Mouse (Mus musculus): ENCODE measurements around the gene Cd300lf. TPM values are rescaled to one million over a fixed set of nuclear protein-coding genes. Genes with fewer than 3 reads are reported as not detected.

Cd300lf gene
- polyA plus RNA-seq (2015; fragmentation: Nextera tagmentation; extraction: Ambion mirVana): 2.0 and 3.4 TPM in 2 replicates

- no peaks in the 10 kb centered on the region for H3K9me3 ChIP-seq (replicated peaks; ENCODE audit: control insufficient read depth, low read length)
- ATAC-seq (ENCODE audit: insufficient read depth, low FRiP score): no peak
- no peak within 1 kb of the TSS for H3K9ac ChIP-seq (ENCODE audit: low read length)
- H3K4me2 ChIP-seq (ENCODE audit: low read depth, low read length): no peak within 1 kb of the TSS
- H3K27ac ChIP-seq (ENCODE audit: low read length): no peak within 1 kb of the TSS
- no peaks in the 10 kb centered on the region for H3K27me3 ChIP-seq (ENCODE audit: control insufficient read depth, insufficient read depth, low read length)
- no peaks in the 10 kb centered on the region for H3K4me1 ChIP-seq (ENCODE audit: control insufficient read depth, insufficient read depth, low read length)
- WGBS: 67% methylated on average over 8 of the region's 8 CpGs
- H3K36me3 ChIP-seq (ENCODE audit: control insufficient read depth, insufficient read depth, low read length): no peaks in the 10 kb centered on the region
- 0 out of 2 replicates have a peak within 1 kb of the TSS, but pooled peaks have one; percentile 7 for H3K4me3 ChIP-seq (replicated peaks; ENCODE audit: low read length)
These were observed at the start of gene Cd300lf for GRCm38 (mm10) chr11:115133800-115134199. Gene Cd300lf, minus strand, starts transcription at chr11:115133992.

- no peaks in the 10 kb centered on the region for H3K36me3 ChIP-seq (ENCODE audit: control insufficient read depth, insufficient read depth, low read length)
- H3K27ac ChIP-seq (ENCODE audit: low read length): no peak overlapping the region
- H3K4me2 ChIP-seq (ENCODE audit: low read depth, low read length): no peak overlapping the region
- 0 out of 2 replicates have a peak overlapping the region, but pooled peaks have one; percentile 2 for H3K9ac ChIP-seq (ENCODE audit: low read length)
- no peak overlapping the region for H3K4me3 ChIP-seq (replicated peaks; ENCODE audit: low read length)
- H3K9me3 ChIP-seq (replicated peaks; ENCODE audit: control insufficient read depth, low read length): no peaks in the 10 kb centered on the region
- H3K27me3 ChIP-seq (ENCODE audit: control insufficient read depth, insufficient read depth, low read length): no peaks in the 10 kb centered on the region
- peaks cover 24% of the 10 kb centered on the region for H3K4me1 ChIP-seq (ENCODE audit: control insufficient read depth, insufficient read depth, low read length)
- no peak for ATAC-seq (ENCODE audit: insufficient read depth, low FRiP score)
- 21% methylated on average over 12 of the region's 12 CpGs for WGBS
These were observed 48.3 kb upstream of the Cd300lf start for GRCm38 (mm10) chr11:115181913-115182638.

- WGBS: 64% methylated on average over 6 of the region's 6 CpGs
- Histone ChIP-seq H3K4me3 (replicated peaks; ENCODE audit: low read length) (no peak overlapping the region), H3K9ac (ENCODE audit: low read length) (no peak overlapping the region), H3K27ac (ENCODE audit: low read length) (peak overlapping the region; percentile 9; the same call in 1 of the 2 replicates), H3K36me3 (ENCODE audit: control insufficient read depth, insufficient read depth, low read length) (no peaks in the 10 kb centered on the region), H3K4me1 (ENCODE audit: control insufficient read depth, insufficient read depth, low read length) (peaks cover 36% of the 10 kb centered on the region), H3K9me3 (replicated peaks; ENCODE audit: control insufficient read depth, low read length) (no peaks in the 10 kb centered on the region), H3K4me2 (ENCODE audit: low read depth, low read length) (no peak overlapping the region), H3K27me3 (ENCODE audit: control insufficient read depth, insufficient read depth, low read length) (no peaks in the 10 kb centered on the region)
- ATAC-seq (ENCODE audit: insufficient read depth, low FRiP score): no peak
These were observed 46.1 kb upstream of the Cd300lf start for GRCm38 (mm10) chr11:115179881-115180280.

- ATAC-seq (ENCODE audit: insufficient read depth, low FRiP score): peak; percentile 17; the same call in 1 of the 2 replicates
- 50% methylated on average over 6 of the region's 6 CpGs for WGBS
- Histone ChIP-seq H3K4me2 (ENCODE audit: low read depth, low read length) (no peak overlapping the region), H3K4me3 (replicated peaks; ENCODE audit: low read length) (no peak overlapping the region), H3K27ac (ENCODE audit: low read length) (peak overlapping the region; percentile 17; the same call in 1 of the 2 replicates), H3K9ac (ENCODE audit: low read length) (no peak overlapping the region), H3K36me3 (ENCODE audit: control insufficient read depth, insufficient read depth, low read length) (no peaks in the 10 kb centered on the region), H3K4me1 (ENCODE audit: control insufficient read depth, insufficient read depth, low read length) (peaks cover 43% of the 10 kb centered on the region), H3K27me3 (ENCODE audit: control insufficient read depth, insufficient read depth, low read length) (no peaks in the 10 kb centered on the region), H3K9me3 (replicated peaks; ENCODE audit: control insufficient read depth, low read length) (no peaks in the 10 kb centered on the region)
These were observed 45.4 kb upstream of the Cd300lf start for GRCm38 (mm10) chr11:115179191-115179590.

- no peak overlapping the region for H3K4me3 ChIP-seq (replicated peaks; ENCODE audit: low read length)
- H3K4me1 ChIP-seq (ENCODE audit: control insufficient read depth, insufficient read depth, low read length): peaks cover 47% of the 10 kb centered on the region
- no peaks in the 10 kb centered on the region for H3K36me3 ChIP-seq (ENCODE audit: control insufficient read depth, insufficient read depth, low read length)
- H3K9ac ChIP-seq (ENCODE audit: low read length): no peak overlapping the region
- no peaks in the 10 kb centered on the region for H3K9me3 ChIP-seq (replicated peaks; ENCODE audit: control insufficient read depth, low read length)
- H3K27ac ChIP-seq (ENCODE audit: low read length): peak overlapping the region; percentile 17; the same call in 1 of the 2 replicates
- no peak overlapping the region for H3K4me2 ChIP-seq (ENCODE audit: low read depth, low read length)
- WGBS: 50% methylated on average over 2 of the region's 2 CpGs
- no peaks in the 10 kb centered on the region for H3K27me3 ChIP-seq (ENCODE audit: control insufficient read depth, insufficient read depth, low read length)
- no peak for ATAC-seq (ENCODE audit: insufficient read depth, low FRiP score)
These were observed 45.0 kb upstream of the Cd300lf start for GRCm38 (mm10) chr11:115178766-115179165.

GRCm38 (mm10) chr11:115177559-115178195 lies 43.9 kb upstream of the Cd300lf start:
- Histone ChIP-seq H3K36me3 (ENCODE audit: control insufficient read depth, insufficient read depth, low read length) (no peaks in the 10 kb centered on the region), H3K4me3 (replicated peaks; ENCODE audit: low read length) (peak overlapping the region; percentile 17), H3K9me3 (replicated peaks; ENCODE audit: control insufficient read depth, low read length) (no peaks in the 10 kb centered on the region), H3K9ac (ENCODE audit: low read length) (peak overlapping the region; percentile 41), H3K27me3 (ENCODE audit: control insufficient read depth, insufficient read depth, low read length) (no peaks in the 10 kb centered on the region), H3K27ac (ENCODE audit: low read length) (peak overlapping the region; percentile 76), H3K4me2 (ENCODE audit: low read depth, low read length) (peak overlapping the region; percentile 40), H3K4me1 (ENCODE audit: control insufficient read depth, insufficient read depth, low read length) (peaks cover 58% of the 10 kb centered on the region)
- 23% methylated on average over 10 of the region's 10 CpGs for WGBS
- ATAC-seq (ENCODE audit: insufficient read depth, low FRiP score): peak; percentile 19

- Histone ChIP-seq H3K9me3 (replicated peaks; ENCODE audit: control insufficient read depth, low read length) (no peaks in the 10 kb centered on the region), H3K4me2 (ENCODE audit: low read depth, low read length) (no peak overlapping the region), H3K27ac (ENCODE audit: low read length) (peak overlapping the region; percentile 76), H3K36me3 (ENCODE audit: control insufficient read depth, insufficient read depth, low read length) (no peaks in the 10 kb centered on the region), H3K4me1 (ENCODE audit: control insufficient read depth, insufficient read depth, low read length) (peaks cover 67% of the 10 kb centered on the region), H3K9ac (ENCODE audit: low read length) (0 out of 2 replicates have a peak overlapping the region, but pooled peaks have one; percentile 32), H3K4me3 (replicated peaks; ENCODE audit: low read length) (no peak overlapping the region), H3K27me3 (ENCODE audit: control insufficient read depth, insufficient read depth, low read length) (no peaks in the 10 kb centered on the region)
- WGBS: 58% methylated on average over 24 of the region's 24 CpGs
- no peak for ATAC-seq (ENCODE audit: insufficient read depth, low FRiP score)
These were observed 42.8 kb upstream of the Cd300lf start for GRCm38 (mm10) chr11:115176399-115177190.

- Histone ChIP-seq H3K9me3 (replicated peaks; ENCODE audit: control insufficient read depth, low read length) (no peaks in the 10 kb centered on the region), H3K27me3 (ENCODE audit: control insufficient read depth, insufficient read depth, low read length) (no peaks in the 10 kb centered on the region), H3K4me1 (ENCODE audit: control insufficient read depth, insufficient read depth, low read length) (peaks cover 63% of the 10 kb centered on the region), H3K36me3 (ENCODE audit: control insufficient read depth, insufficient read depth, low read length) (no peaks in the 10 kb centered on the region), H3K4me3 (replicated peaks; ENCODE audit: low read length) (peak overlapping the region; percentile 1; the same call in 1 of the 2 replicates), H3K27ac (ENCODE audit: low read length) (peak overlapping the region; percentile 89), H3K4me2 (ENCODE audit: low read depth, low read length) (peak overlapping the region; percentile 40), H3K9ac (ENCODE audit: low read length) (peak overlapping the region; percentile 57)
- WGBS: 19% methylated on average over 16 of the region's 16 CpGs
- ATAC-seq (ENCODE audit: insufficient read depth, low FRiP score): peak; percentile 61; the same call in 1 of the 2 replicates
These were observed 40.0 kb upstream of the Cd300lf start for GRCm38 (mm10) chr11:115173549-115174339.
